Mouse (Mus musculus): ENCODE results near the gene Dmrta2. TPM values are rescaled to one million over a fixed set of nuclear protein-coding genes. Genes with fewer than 3 reads are reported as not detected.

Gene Dmrta2
- total and polyA plus RNA-seq, 2 experiments from 2014 or later: 0.06 to 1.2 TPM

DNA sequence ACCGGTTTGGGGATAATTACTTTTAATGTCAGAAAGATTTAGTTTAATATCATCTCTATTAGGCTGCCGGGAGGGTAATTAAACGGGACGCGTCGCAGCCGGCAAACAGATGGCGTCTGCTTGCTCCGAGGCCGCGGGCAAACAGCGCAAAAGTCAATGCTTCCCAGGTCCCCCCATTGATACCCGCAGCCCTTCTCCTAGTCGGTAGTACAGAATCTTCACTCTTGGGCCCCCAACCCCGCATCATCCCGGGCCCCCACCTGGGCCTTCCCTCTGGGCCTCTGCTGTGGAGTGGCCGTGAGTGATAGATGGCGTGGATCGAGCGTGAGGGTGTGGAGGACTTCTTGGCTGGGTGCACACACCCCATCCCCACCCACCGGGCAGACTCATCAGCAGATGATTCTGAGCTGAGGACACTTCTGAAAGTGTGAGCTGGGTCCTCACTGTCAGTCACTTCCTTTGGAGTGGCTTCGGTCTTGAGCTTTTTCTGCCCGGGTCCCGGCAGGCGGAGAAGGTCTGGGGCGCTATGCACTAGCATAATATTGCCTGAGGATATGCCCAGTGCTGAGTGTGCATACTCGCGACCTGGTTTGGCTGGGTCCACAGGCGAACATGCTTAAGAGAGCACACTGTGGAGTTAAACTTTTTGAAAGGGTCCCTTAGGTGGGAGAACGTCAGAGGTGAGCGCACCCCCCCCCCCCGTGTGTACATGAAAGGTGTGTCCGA is 3.0 kb upstream of the Dmrta2 start:
- no peak for TF ChIP-seq CTCF (IDR thresholded peaks at IDR 0.05; ENCODE audit: low read depth)
- no peak for DNase-seq (ENCODE audit: low spot score)
- no peak for ATAC-seq
- Histone ChIP-seq H3K9ac (replicated peaks; ENCODE audit: low read length) (no peak overlapping the region), H3K4me1 (ENCODE audit: insufficient read depth, low read length) (0 out of 2 replicates have a peak, but pooled peaks cover 9% of the 10 kb centered on the region), H3K9me3 (ENCODE audit: low read length) (0 out of 2 replicates have a peak, but pooled peaks cover 3% of the 10 kb centered on the region), H3K4me3 (ENCODE audit: low read length) (peak overlapping the region; percentile 11; the same call in 1 of the 2 replicates), H3K27me3 (ENCODE audit: insufficient read depth, low read length) (peaks cover 77% of the 10 kb centered on the region), H3K27ac (no peak overlapping the region), H3K36me3 (ENCODE audit: insufficient read depth, low read length) (no peaks in the 10 kb centered on the region), H3K4me2 (ENCODE audit: low read depth, low read length) (0 out of 2 replicates have a peak overlapping the region, but pooled peaks have one; percentile 23)
- under 1% methylated on average over 32 of the region's 33 CpGs for WGBS

GRCm38 (mm10) chr4:109975381-109976240 is 2.2 kb upstream of the Dmrta2 start:
- 0 out of 2 replicates have a peak, but pooled peaks cover 9% of the 10 kb centered on the region for H3K4me1 ChIP-seq (ENCODE audit: insufficient read depth, low read length)
- DNase-seq (ENCODE audit: low spot score) (no peak), ATAC-seq (no peak)
- 9% methylated on average over 25 of the region's 25 CpGs for WGBS
- peaks cover 84% of the 10 kb centered on the region for H3K27me3 ChIP-seq (ENCODE audit: insufficient read depth, low read length)
- H3K9me3 ChIP-seq (ENCODE audit: low read length): 0 out of 2 replicates have a peak, but pooled peaks cover 3% of the 10 kb centered on the region
- H3K9ac ChIP-seq (replicated peaks; ENCODE audit: low read length): no peak overlapping the region
- no peak overlapping the region for H3K4me2 ChIP-seq (ENCODE audit: low read depth, low read length)
- H3K36me3 ChIP-seq (ENCODE audit: insufficient read depth, low read length): no peaks in the 10 kb centered on the region
- no peak overlapping the region for H3K27ac ChIP-seq
- no peak overlapping the region for H3K4me3 ChIP-seq (ENCODE audit: low read length)
- no peak for TF ChIP-seq CTCF (IDR thresholded peaks at IDR 0.05; ENCODE audit: low read depth)

GRCm38 (mm10) chr4:109976273-109977147 is 1.3 kb upstream of the Dmrta2 start:
- ATAC-seq (no peak), DNase-seq (ENCODE audit: low spot score) (no peak)
- Histone ChIP-seq H3K4me2 (ENCODE audit: low read depth, low read length) (no peak overlapping the region), H3K9ac (replicated peaks; ENCODE audit: low read length) (no peak overlapping the region), H3K9me3 (ENCODE audit: low read length) (0 out of 2 replicates have a peak, but pooled peaks cover 3% of the 10 kb centered on the region), H3K4me1 (ENCODE audit: insufficient read depth, low read length) (0 out of 2 replicates have a peak, but pooled peaks cover 9% of the 10 kb centered on the region), H3K27ac (no peak overlapping the region), H3K36me3 (ENCODE audit: insufficient read depth, low read length) (no peaks in the 10 kb centered on the region), H3K27me3 (ENCODE audit: insufficient read depth, low read length) (peaks cover 92% of the 10 kb centered on the region), H3K4me3 (ENCODE audit: low read length) (no peak overlapping the region)
- 2% methylated on average over 34 of the region's 34 CpGs for WGBS
- TF ChIP-seq CTCF (IDR thresholded peaks at IDR 0.05; ENCODE audit: low read depth): no peak

GRCm38 (mm10) chr4:109978068-109978857 is 410 bp downstream of the Dmrta2 start:
- DNase-seq (ENCODE audit: low spot score) (no peak), ATAC-seq (0 out of 2 replicates have a peak, but pooled peaks have one; percentile 1)
- Histone ChIP-seq H3K36me3 (ENCODE audit: insufficient read depth, low read length) (no peaks in the 10 kb centered on the region), H3K27ac (no peak overlapping the region), H3K4me1 (ENCODE audit: insufficient read depth, low read length) (peaks cover 14% of the 10 kb centered on the region; the same call in 1 of the 2 replicates), H3K27me3 (ENCODE audit: insufficient read depth, low read length) (peaks cover 90% of the 10 kb centered on the region), H3K4me3 (ENCODE audit: low read length) (peak overlapping the region; percentile 31), H3K4me2 (ENCODE audit: low read depth, low read length) (peak overlapping the region; percentile 53), H3K9me3 (ENCODE audit: low read length) (0 out of 2 replicates have a peak, but pooled peaks cover 3% of the 10 kb centered on the region), H3K9ac (replicated peaks; ENCODE audit: low read length) (no peak overlapping the region)
- no peak for TF ChIP-seq CTCF (IDR thresholded peaks at IDR 0.05; ENCODE audit: low read depth)
- under 1% methylated on average over 52 of the region's 56 CpGs for WGBS

GRCm38 (mm10) chr4:109978858-109979340 is 1.0 kb downstream of the Dmrta2 start:
- Histone ChIP-seq H3K36me3 (ENCODE audit: insufficient read depth, low read length) (no peaks in the 10 kb centered on the region), H3K9ac (replicated peaks; ENCODE audit: low read length) (no peak overlapping the region), H3K4me2 (ENCODE audit: low read depth, low read length) (no peak overlapping the region), H3K27me3 (ENCODE audit: insufficient read depth, low read length) (peaks cover 90% of the 10 kb centered on the region), H3K4me3 (ENCODE audit: low read length) (no peak overlapping the region), H3K27ac (no peak overlapping the region), H3K4me1 (ENCODE audit: insufficient read depth, low read length) (peaks cover 14% of the 10 kb centered on the region; the same call in 1 of the 2 replicates), H3K9me3 (ENCODE audit: low read length) (0 out of 2 replicates have a peak, but pooled peaks cover 3% of the 10 kb centered on the region)
- ATAC-seq (no peak), DNase-seq (ENCODE audit: low spot score) (no peak)
- TF ChIP-seq CTCF (IDR thresholded peaks at IDR 0.05; ENCODE audit: low read depth): no peak
- 3% methylated on average over 9 of the region's 9 CpGs for WGBS
